Mouse (Mus musculus) G1E (cell line): ENCODE results near the gene Rnps1. TPM values are rescaled to one million over a fixed set of nuclear protein-coding genes. Genes with fewer than 3 reads are reported as not detected.
A peak's percentile ranks its signal among the peaks of the same experiment; 100 is the strongest.

Experiments used
- ATAC-seq: 2 replicates; pipeline ENCODE4 v1.8.0; 2016; ENCODE audit warnings: mild to moderate bottlenecking; ENCODE audit not compliant: insufficient number of reproducible peaks, poor library complexity, low FRiP score, severe bottlenecking; ENCODE audit errors: extremely low read depth
- DNase-seq: peaks from one replicate; pipeline ENCODE4 v3.0.0; 2012; ENCODE audit warnings: low spot score
- H3K27me3 ChIP-seq: 2 replicates; pipeline ENCODE4 v1.6.1; 2012; ENCODE audit warnings: mild to moderate bottlenecking, low read length, inconsistent platforms; ENCODE audit not compliant: insufficient read depth
- H3K36me3 ChIP-seq: replicated peaks from 2 replicates; pipeline ENCODE3; 2012; ENCODE audit warnings: mild to moderate bottlenecking, inconsistent platforms
- H3K4me1 ChIP-seq: 2 replicates; pipeline ENCODE4 v1.6.1; 2012; ENCODE audit warnings: low read depth, low read length, inconsistent platforms, mixed read lengths; ENCODE audit not compliant: insufficient read depth
- H3K4me3 ChIP-seq: 2 replicates; pipeline ENCODE4 v1.5.1; 2012; ENCODE audit warnings: low read depth, mild to moderate bottlenecking, inconsistent platforms, low read length, moderate library complexity, mixed read lengths
- H3K9me3 ChIP-seq: replicated peaks from 2 replicates; pipeline ENCODE4 v1.6.1; 2012; ENCODE audit warnings: inconsistent platforms
- CTCF ChIP-seq: IDR thresholded peaks from 2 replicates; pipeline ENCODE4 v1.5.1; 2012; ENCODE audit warnings: low read depth, low read length, inconsistent platforms, mixed read lengths
- GATA1 ChIP-seq: IDR thresholded peaks from 2 replicates; pipeline ENCODE4 v1.6.1; 2012; ENCODE audit warnings: borderline replicate concordance, low read length, inconsistent platforms, mixed read lengths
- GATA2 ChIP-seq: IDR thresholded peaks from 2 replicates; pipeline ENCODE4 v1.6.1; 2012; ENCODE audit warnings: low read depth, low read length, inconsistent platforms, borderline replicate concordance
- POLR2AphosphoS5 ChIP-seq: IDR thresholded peaks from 2 replicates; pipeline ENCODE4 v1.6.1; 2012; ENCODE audit warnings: low read depth, low read length, inconsistent platforms; ENCODE audit not compliant: insufficient replicate concordance
- TAL1 ChIP-seq: conservative IDR thresholded peaks from 2 replicates; pipeline ENCODE4 v1.6.1; 2012; ENCODE audit warnings: low read depth, low read length, inconsistent platforms, mixed read lengths
- polyA plus RNA-seq: library from polyadenylated mRNA; stranded (reverse); fragments of >175 nt; gene quantifications from 2 replicates; pipeline ENCODE4 v1.2.3, GENCODE M21; 2012
- total RNA-seq, 2 experiments: library from RNA; stranded (forward) in 1 of 2; stranded (reverse) in 1 of 2; fragments of 200-1000 nt in 1 of 2; fragments of >200 nt in 1 of 2; fragmentation: Nextera tagmentation in 1 of 2; gene quantifications; 2 replicates each; pipeline ENCODE4 v1.2.3; 2014 to 2017

Rnps1 gene
- total and polyA plus RNA-seq, 3 experiments, result 121 to 428 (median 152) TPM

DNA sequence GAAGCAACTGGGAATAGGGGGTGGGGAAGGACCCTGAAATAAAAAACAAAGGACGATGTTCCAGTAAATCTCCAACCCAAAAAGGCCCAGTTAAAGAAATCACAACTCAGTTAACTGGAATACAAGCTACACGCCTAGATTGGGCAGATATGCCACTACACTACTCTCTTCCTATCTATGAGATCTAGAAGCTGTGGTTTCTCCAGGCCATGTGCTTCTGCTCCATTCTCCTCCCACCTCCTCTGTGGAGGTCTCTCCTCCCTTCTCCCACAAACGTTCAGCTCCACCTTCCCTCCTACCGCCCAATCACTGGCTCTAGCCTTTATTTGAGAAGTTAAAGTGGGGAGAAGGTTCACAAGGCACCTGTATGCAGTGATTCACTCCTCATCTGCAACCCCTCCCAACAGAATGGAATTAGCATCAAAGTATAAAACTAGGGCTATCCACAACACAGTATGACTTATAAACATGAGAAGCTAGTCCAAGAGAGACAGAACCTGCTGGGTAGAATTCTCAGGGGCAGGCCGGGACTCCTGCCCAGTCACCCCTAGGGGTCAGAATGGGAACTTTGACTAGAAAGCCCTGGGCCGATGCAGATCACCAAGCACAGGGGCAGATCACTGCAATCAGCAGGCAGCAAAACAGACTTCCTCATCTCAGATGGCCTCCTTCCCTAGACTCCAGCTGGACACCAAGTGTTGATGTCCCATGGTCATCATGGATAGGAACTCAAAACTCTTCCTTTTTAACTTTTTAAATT is 49.2 kb downstream of the Rnps1 start:
- H3K4me3 ChIP-seq, result no peak overlapping the region
- DNase-seq, result no peak
- TF ChIP-seq TAL1 (no peak), GATA2 (peak; percentile 85; the same call in 1 of the 2 replicates), POLR2AphosphoS5 (no peak)

DNA sequence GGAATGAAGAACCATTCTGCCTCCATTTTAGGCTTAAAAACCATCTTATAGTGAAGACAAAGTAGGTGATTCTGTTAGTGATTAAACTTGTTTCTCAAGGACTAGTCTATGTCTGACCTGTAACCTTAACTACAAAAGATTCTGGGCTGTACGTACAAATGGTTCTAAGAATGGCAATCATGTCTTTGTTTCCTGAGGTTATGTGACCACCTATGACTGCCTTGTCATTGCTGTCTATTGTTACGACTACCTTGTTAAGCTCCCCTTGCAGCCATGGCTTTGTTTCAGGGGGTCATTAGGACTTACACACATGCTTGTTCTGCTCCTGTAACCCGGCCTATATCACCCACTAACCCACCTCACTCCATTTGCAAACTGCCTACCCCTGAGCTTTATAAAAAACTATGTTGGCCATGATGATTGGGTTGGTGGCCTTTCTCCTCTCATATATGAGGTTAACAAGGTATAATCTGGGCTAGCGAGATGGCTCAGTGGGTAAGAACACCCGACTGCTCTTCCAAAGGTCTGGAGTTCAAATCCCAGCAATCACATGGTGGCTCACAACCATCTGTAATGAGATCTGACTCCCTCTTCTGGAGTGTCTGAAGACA is 54.4 kb downstream of the Rnps1 start:
- no peaks in the 10 kb centered on the region for H3K9me3 ChIP-seq
- TF ChIP-seq GATA1, result no peak
- no peak for TF ChIP-seq POLR2AphosphoS5
- no peak for TF ChIP-seq TAL1
- no peak for TF ChIP-seq GATA2
- TF ChIP-seq CTCF, result no peak
- H3K4me3 ChIP-seq, result no peak overlapping the region
- no peaks in the 10 kb centered on the region for H3K27me3 ChIP-seq
- ATAC-seq (no peak), DNase-seq (no peak)
- peaks cover 36% of the 10 kb centered on the region for H3K4me1 ChIP-seq
- H3K36me3 ChIP-seq, result peaks cover 56% of the 10 kb centered on the region

More for the DNA sequence above, 49.2 kb downstream of the Rnps1 start:
- Histone ChIP-seq H3K36me3 (peaks cover 43% of the 10 kb centered on the region), H3K9me3 (no peaks in the 10 kb centered on the region), H3K4me1 (peaks cover 20% of the 10 kb centered on the region), H3K27me3 (no peaks in the 10 kb centered on the region)
- peak; percentile 70 for ATAC-seq

DNA sequence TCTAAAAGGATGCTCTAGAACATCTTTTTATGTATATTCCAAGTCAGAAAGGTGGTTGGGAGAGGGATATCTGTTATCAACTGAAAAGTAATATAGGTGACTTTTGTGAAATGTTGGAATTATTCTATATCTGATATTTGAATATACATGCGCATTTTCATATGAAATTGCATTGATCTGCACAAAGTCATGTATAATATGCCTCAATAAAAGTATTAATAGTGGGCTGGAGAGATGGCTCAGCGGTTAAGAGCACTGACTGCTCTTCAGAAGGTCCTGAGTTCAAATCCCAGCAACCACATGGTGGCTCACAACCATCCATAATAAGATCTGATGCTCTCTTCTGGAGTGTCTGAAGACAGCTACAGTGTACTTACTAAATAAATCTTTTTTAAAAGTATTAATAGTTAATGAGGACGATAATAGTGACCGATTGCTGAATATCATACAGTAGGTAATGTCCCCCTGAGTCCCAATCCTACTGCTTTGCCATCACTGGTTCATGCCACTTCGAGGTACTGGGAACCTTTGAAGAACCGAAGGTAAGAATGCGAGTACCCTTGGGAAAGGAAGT is 55.1 kb downstream of the Rnps1 start:
- no peak for DNase-seq
- Histone ChIP-seq H3K4me1 (peaks cover 38% of the 10 kb centered on the region), H3K9me3 (no peaks in the 10 kb centered on the region), H3K4me3 (peak overlapping the region; percentile 100), H3K27me3 (no peaks in the 10 kb centered on the region), H3K36me3 (peaks cover 63% of the 10 kb centered on the region)
- no peak for TF ChIP-seq GATA1
- TF ChIP-seq CTCF, result no peak
- no peak for TF ChIP-seq POLR2AphosphoS5
- TF ChIP-seq TAL1, result no peak
- no peak for TF ChIP-seq GATA2
- ATAC-seq, result no peak

DNA sequence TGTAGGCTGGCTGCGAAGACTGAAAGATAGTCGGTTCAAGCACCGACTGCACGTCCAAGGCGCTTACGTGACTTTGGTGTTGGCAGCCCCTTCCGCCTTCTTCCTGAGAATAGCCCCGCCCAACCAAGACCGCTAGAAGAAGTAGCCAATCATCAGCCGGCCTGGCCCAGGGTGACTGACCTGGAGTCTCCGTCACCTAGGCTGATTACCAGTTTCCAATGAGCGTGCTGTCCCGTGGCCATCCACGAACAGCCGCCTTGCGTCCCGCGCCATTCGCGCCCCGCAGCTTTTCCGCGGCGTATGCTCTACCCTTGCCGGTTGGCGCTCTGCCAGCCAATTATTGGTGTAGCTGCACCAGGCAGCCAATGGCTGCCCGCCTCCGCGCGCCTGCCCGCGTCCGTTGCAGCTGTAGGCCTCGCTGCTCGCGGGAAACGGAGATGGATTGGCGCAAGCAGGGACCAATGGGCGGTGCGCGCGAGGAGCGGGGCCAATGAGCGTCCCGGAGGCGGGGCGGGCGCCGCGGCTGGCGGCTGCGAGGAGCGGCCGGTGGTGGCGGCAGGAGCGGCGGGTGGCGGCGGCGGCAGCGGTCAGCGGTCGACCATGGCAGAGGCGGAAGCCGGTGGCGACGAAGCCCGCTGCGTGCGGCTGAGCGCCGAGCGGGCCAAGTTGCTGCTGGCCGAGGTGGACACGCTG is 55.7 kb downstream of the Rnps1 start, which contains the start of the genes E4f1 and Pgp:
Gene E4f1 (minus strand): TSS at position 404 of the 693 bp plus-strand sequence.
Gene Pgp (plus strand): TSS at position 483 of the 693 bp plus-strand sequence.
- Histone ChIP-seq H3K36me3 (peaks cover 64% of the 10 kb centered on the region), H3K27me3 (no peaks in the 10 kb centered on the region), H3K4me1 (peaks cover 45% of the 10 kb centered on the region), H3K9me3 (no peaks in the 10 kb centered on the region), H3K4me3 (peak within 1 kb of the TSS; percentile 100)
- ATAC-seq, result peak; percentile 88
- TF ChIP-seq GATA2 (no peak), GATA1 (no peak), CTCF (no peak), TAL1 (no peak), POLR2AphosphoS5 (no peak; the same call in 1 of the 2 replicates)
- DNase-seq, result peak; percentile 99

DNA sequence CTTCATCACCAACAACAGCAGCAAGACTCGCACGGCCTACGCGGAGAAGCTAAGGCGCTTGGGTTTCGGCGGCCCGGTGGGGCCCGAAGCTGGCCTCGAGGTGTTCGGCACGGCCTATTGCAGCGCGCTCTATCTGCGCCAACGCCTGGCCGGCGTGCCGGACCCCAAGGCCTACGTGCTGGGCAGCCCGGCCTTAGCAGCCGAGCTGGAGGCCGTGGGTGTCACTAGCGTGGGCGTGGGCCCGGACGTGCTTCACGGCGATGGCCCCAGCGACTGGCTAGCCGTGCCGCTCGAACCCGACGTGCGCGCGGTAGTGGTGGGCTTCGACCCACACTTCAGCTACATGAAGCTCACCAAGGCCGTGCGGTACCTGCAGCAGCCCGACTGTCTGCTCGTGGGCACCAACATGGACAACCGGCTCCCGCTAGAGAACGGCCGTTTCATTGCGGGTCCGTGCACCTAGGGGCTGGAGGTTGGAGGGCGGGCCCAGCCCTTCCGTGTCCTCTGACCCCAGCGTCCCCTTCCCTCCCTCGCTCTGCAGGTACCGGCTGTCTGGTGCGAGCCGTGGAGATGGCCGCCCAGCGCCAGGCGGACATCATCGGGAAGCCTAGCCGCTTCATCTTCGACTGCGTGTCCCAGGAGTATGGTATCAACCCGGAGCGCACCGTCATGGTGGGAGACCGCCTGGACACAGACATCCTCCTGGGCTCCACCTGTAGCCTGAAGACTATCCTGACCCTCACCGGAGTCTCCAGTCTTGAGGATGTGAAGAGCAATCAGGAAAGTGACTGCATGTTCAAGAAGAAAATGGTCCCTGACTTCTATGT is 56.5 kb downstream of the Rnps1 start:
- H3K36me3 ChIP-seq, result peaks cover 67% of the 10 kb centered on the region
- H3K27me3 ChIP-seq, result no peaks in the 10 kb centered on the region
- H3K4me3 ChIP-seq, result peak overlapping the region; percentile 100
- no peak for DNase-seq
- TF ChIP-seq TAL1, result no peak
- no peak for TF ChIP-seq GATA2
- TF ChIP-seq POLR2AphosphoS5, result no peak
- TF ChIP-seq CTCF, result no peak
- TF ChIP-seq GATA1, result no peak
- peaks cover 49% of the 10 kb centered on the region for H3K4me1 ChIP-seq
- H3K9me3 ChIP-seq, result no peaks in the 10 kb centered on the region
- no peak for ATAC-seq
